9 mouse cellular contexts compared by ENCODE assay signal in genomic region chr7:80445492-80445891, GRCm38 (mm10). TPM values are rescaled to one million over a fixed set of nuclear protein-coding genes. Genes with fewer than 3 reads are reported as not detected.
DNase-seq lines count a peak whose midpoint lies in the region; ATAC-seq and TF ChIP-seq lines count a peak whose summit lies in the region.
"Had no signal": no experiment of that assay in that cellular context is flagged by ENCODE, and none has a peak within 500 bp of the region (broad histone marks: within the 10 kb centered on the region; RNA-seq: fewer than 3 reads in every experiment).

No protein-coding gene starts in this region.

- ATAC-seq in heart, embryonic 13.5 days (ENCODE audit: extremely low read depth, insufficient number of reproducible peaks, low FRiP score, low TSS enrichment) = peak; percentile 65; the same call in 1 of the 2 replicates
- ATAC-seq in lung, embryonic 14.5 days (ENCODE audit: insufficient read depth) = peak; percentile 77
- ATAC-seq in kidney, embryonic 14.5 days (ENCODE audit: low FRiP score, low TSS enrichment) = no peak

- no peaks in the 10 kb centered on the region for H3K27me3 ChIP-seq in heart, embryonic 13.5 days (replicated peaks)
- H3K27me3 ChIP-seq in lung, embryonic 14.5 days (ENCODE audit: insufficient read depth, low read length) = no peaks in the 10 kb centered on the region
- H3K27me3 ChIP-seq in thymus, adult 2 months (ENCODE audit: control insufficient read depth, insufficient read depth, low read length) = no peaks in the 10 kb centered on the region
- H3K27me3 ChIP-seq in kidney, embryonic 14.5 days (ENCODE audit: control insufficient read depth, insufficient read depth, low read length) = no peaks in the 10 kb centered on the region
- H3K27me3 ChIP-seq: CH12.LX had no signal

- WGBS in heart, embryonic 13.5 days = 4% methylated on average over 6 of the region's 6 CpGs
- WGBS in lung, embryonic 14.5 days = 8% methylated on average over 6 of the region's 6 CpGs
- WGBS in thymus, adult 2 months = 11% methylated on average over 6 of the region's 6 CpGs
- WGBS in kidney, embryonic 14.5 days = 20% methylated on average over 6 of the region's 6 CpGs

- H3K4me1 ChIP-seq in heart, embryonic 13.5 days = peaks cover 77% of the 10 kb centered on the region
- H3K4me1 ChIP-seq in lung, embryonic 14.5 days (ENCODE audit: insufficient read depth) = peaks cover 33% of the 10 kb centered on the region
- peaks cover 41% of the 10 kb centered on the region for H3K4me1 ChIP-seq in thymus, adult 2 months (replicated peaks; ENCODE audit: control insufficient read depth, insufficient read depth, low read length)
- H3K4me1 ChIP-seq in kidney, embryonic 14.5 days (ENCODE audit: control insufficient read depth, insufficient read depth, low read length) = no peaks in the 10 kb centered on the region

- H3K27ac ChIP-seq in heart, embryonic 13.5 days (replicated peaks) = peak overlapping the region; percentile 96
- peak overlapping the region; percentile 84 for H3K27ac ChIP-seq in lung, embryonic 14.5 days (ENCODE audit: low read depth)
- peak overlapping the region; percentile 85 for H3K27ac ChIP-seq in thymus, adult 2 months (ENCODE audit: control insufficient read depth, insufficient read depth, low read length)
- no peak overlapping the region for H3K27ac ChIP-seq in kidney, embryonic 14.5 days (ENCODE audit: low read depth, low read length)

- intact Hi-C loops in gastrocnemius, postnatal 14 days (cut with DNase I; ENCODE audit: low total_unique reads) = no loop called here
- intact Hi-C loops in gastrocnemius, postnatal 36 days (cut with DNase I) = loop anchor here (5.0 kb wide), 1 partner anchor 43 kb away; no protein-coding TSS in a partner anchor

- no peaks in the 10 kb centered on the region for H3K36me3 ChIP-seq in heart, embryonic 13.5 days
- no peaks in the 10 kb centered on the region for H3K36me3 ChIP-seq in lung, embryonic 14.5 days (ENCODE audit: insufficient read depth)
- H3K36me3 ChIP-seq in thymus, adult 2 months (ENCODE audit: control insufficient read depth, insufficient read depth, low read length) = no peaks in the 10 kb centered on the region
- H3K36me3 ChIP-seq in kidney, embryonic 14.5 days (ENCODE audit: control insufficient read depth, insufficient read depth, low read length) = no peaks in the 10 kb centered on the region

- no peak for TF ChIP-seq POLR2A in thymus, adult 2 months (IDR thresholded peaks at IDR 0.05; ENCODE audit: control insufficient read depth, extremely low read depth, insufficient read depth, low read length, poor library complexity)

- no peaks in the 10 kb centered on the region for H3K9me3 ChIP-seq in heart, embryonic 13.5 days
- H3K9me3 ChIP-seq in lung, embryonic 14.5 days (ENCODE audit: low read depth, low read length) = no peaks in the 10 kb centered on the region
- no peaks in the 10 kb centered on the region for H3K9me3 ChIP-seq in kidney, embryonic 14.5 days (ENCODE audit: control insufficient read depth, low read length)

- TF ChIP-seq CTCF in lung, embryonic 14.5 days (IDR thresholded peaks at IDR 0.05; ENCODE audit: low read depth) = no peak
- TF ChIP-seq CTCF in thymus, adult 2 months (IDR thresholded peaks at IDR 0.05; ENCODE audit: borderline replicate concordance, control insufficient read depth, extremely low read depth, insufficient read depth, low read length, poor library complexity) = 0 out of 2 replicates have a peak, but pooled peaks have one; percentile 36

- peak overlapping the region; percentile 7; the same call in 1 of the 2 replicates for H3K9ac ChIP-seq in heart, embryonic 13.5 days
- no peak overlapping the region for H3K9ac ChIP-seq in lung, embryonic 14.5 days
- no peak overlapping the region for H3K9ac ChIP-seq in kidney, embryonic 14.5 days (ENCODE audit: low read depth, low read length)

- peak overlapping the region; percentile 32 for H3K4me2 ChIP-seq in heart, embryonic 13.5 days
- no peak overlapping the region for H3K4me2 ChIP-seq in lung, embryonic 14.5 days
- H3K4me2 ChIP-seq in kidney, embryonic 14.5 days (replicated peaks; ENCODE audit: low read depth, low read length) = no peak overlapping the region

- peak; percentile 58 for DNase-seq in gastrocnemius, postnatal 14 days
- DNase-seq in gastrocnemius, postnatal 36 days = no peak
- peak; percentile 84 for DNase-seq in lung, embryonic 14.5 days
- peak; percentile 50 for DNase-seq in thymus, adult 2 months
- no peak for DNase-seq in cerebellum, adult 8-10 months
- no peak for DNase-seq in frontal cortex, postnatal 14 days (ENCODE audit: low spot score in 2 of 2)

- H3K4me3 ChIP-seq in heart, embryonic 13.5 days = no peak overlapping the region
- no peak overlapping the region for H3K4me3 ChIP-seq in lung, embryonic 14.5 days (ENCODE audit: low read depth, low read length)
- H3K4me3 ChIP-seq in thymus, adult 2 months (ENCODE audit: control insufficient read depth, insufficient read depth, low read length) = no peak overlapping the region
- H3K4me3 ChIP-seq in kidney, embryonic 14.5 days (ENCODE audit: low read length) = no peak overlapping the region

RNA-seq across cellular contexts. Expression of gene Furin, which starts 40.3 kb away (rescaled TPM):
- total RNA-seq in gastrocnemius, postnatal 14 days (2021) = 10 to 100 TPM; 49.4 to 51.9 TPM
- 10 to 100 TPM; 40.7 to 48.6 TPM for total RNA-seq in gastrocnemius, postnatal 36 days (2021)
- polyA plus RNA-seq in heart, embryonic 13.5 days (2015; fragmentation: Nextera tagmentation; extraction: Ambion mirVana) = 14.2 and 14.8 TPM in 2 replicates
- 18.0 and 19.4 TPM in 2 replicates for polyA plus RNA-seq in lung, embryonic 14.5 days (2014; fragmentation: Nextera tagmentation; extraction: Ambion mirVana)
- polyA plus RNA-seq in thymus, adult 2 months (2012; rRNA removed) = 56.4 and 62.9 TPM in 2 replicates
- 11.3 and 13.6 TPM in 2 replicates for polyA plus RNA-seq in kidney, embryonic 14.5 days (2014; fragmentation: Nextera tagmentation; extraction: Ambion mirVana)

RNA-seq across cellular contexts. Expression of gene Fes, which starts 57.7 kb away (rescaled TPM):
- 1 to 10 TPM; 5.7 to 7.6 TPM for total RNA-seq in gastrocnemius, postnatal 14 days (2021)
- 1 to 10 TPM; 3.5 to 5.2 TPM for total RNA-seq in gastrocnemius, postnatal 36 days (2021)
- 10.7 and 10.8 TPM in 2 replicates for polyA plus RNA-seq in heart, embryonic 13.5 days (2015; fragmentation: Nextera tagmentation; extraction: Ambion mirVana)
- polyA plus RNA-seq in lung, embryonic 14.5 days (2014; fragmentation: Nextera tagmentation; extraction: Ambion mirVana) = 10.1 and 12.0 TPM in 2 replicates
- 21.6 and 27.3 TPM in 2 replicates for polyA plus RNA-seq in thymus, adult 2 months (2012; rRNA removed)
- polyA plus RNA-seq in kidney, embryonic 14.5 days (2014; fragmentation: Nextera tagmentation; extraction: Ambion mirVana) = 10.7 and 11.4 TPM in 2 replicates

Comparison
In these comparisons a context has a peak if more than half of its experiments do, and no peak if none do; other contexts are left out.
1. DNase-seq: peak in gastrocnemius, postnatal 14 days (single experiment), lung, embryonic 14.5 days (single experiment) and thymus, adult 2 months (single experiment); none in gastrocnemius, postnatal 36 days (0 of 2), cerebellum, adult 8-10 months (single experiment) and frontal cortex, postnatal 14 days (0 of 2).